Mouse (Mus musculus): ENCODE data around the gene Pigs.

Gene Pigs

DNA sequence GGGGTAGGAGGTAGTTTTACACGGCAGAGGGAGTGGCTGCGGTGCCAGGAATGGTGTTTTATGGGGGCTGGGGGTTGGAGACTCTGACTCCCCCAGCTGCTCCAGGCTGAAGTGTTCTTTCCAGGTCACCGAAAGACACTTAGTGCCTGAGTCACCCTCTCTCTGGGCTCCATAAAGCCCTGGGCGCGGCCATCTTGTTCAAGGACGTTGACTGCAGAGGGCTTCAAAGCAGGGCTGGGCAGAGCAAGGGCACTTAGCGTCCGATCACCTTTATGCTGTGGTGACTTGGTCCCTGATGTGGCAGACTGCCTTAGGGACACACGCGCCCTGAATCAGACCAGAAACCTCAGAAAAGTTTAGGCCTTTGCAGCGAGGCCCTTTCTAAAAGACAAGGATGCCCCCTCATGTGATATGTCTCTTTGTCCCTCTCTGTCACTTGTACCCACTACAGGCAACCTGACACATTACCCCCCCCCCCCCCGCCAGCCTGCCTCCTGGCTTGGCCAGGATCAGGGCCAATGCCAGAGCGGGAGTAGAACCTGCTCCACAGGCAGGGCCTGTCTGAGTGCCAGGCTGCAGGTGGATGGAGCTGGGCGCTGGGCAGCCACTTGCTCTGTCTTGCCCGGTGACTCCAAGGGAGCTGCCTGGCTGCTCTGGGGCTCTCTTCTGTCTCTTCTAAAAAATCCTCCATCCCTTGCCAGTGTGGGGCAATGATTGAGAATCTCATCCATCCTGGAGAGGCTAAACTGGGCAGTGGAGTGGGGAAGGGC, 39.4 kb downstream of the Pigs start:
- no peak for DNase-seq

- DNase-seq = no peak
Observed at GRCm38 (mm10) chr11:78370389-78370788, 42.2 kb downstream of the Pigs start.

DNA sequence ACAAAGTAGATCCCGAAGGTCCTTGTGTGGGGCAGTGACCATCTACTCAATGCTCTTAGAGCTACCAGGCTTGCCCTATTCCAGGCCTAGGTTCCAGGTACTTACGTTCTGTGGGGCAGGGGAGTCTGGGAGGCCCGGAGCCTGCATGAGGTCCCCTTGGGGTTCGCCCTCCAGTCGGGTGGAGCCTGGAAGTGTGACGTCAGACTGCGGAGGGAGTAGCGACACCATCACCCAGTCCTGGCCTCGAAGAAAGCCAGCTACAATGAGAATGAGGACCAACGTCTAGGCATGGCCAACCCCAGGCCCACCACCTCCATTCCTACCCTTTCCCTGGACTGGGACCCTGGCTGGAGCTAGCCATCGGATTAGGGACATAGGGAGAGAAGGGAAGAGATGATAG, 43.5 kb downstream of the Pigs start:
- DNase-seq = no peak

DNA sequence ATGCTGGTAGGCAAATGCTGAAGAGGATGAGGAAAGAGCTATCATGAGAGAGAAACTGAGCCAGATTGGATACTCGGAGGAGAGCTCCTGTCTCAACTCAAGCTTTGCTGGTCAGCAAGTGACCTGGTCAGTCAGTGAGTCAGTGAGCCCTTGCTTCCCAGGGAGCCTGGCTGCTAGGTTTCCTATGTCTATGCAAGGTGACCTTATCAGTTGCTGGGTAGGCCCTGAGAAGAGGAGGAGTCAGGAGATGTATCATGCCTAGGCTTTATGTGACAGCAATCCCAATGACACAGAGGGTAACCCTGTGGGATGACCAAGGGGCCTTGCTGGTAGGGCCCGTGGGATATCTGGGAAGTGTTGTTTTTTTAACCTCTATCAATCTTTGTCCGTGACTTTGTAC, 44.0 kb downstream of the Pigs start:
- DNase-seq = no peak

GRCm38 (mm10) chr11:78372610-78373009, 44.4 kb downstream of the Pigs start:
- no peak for DNase-seq

DNA sequence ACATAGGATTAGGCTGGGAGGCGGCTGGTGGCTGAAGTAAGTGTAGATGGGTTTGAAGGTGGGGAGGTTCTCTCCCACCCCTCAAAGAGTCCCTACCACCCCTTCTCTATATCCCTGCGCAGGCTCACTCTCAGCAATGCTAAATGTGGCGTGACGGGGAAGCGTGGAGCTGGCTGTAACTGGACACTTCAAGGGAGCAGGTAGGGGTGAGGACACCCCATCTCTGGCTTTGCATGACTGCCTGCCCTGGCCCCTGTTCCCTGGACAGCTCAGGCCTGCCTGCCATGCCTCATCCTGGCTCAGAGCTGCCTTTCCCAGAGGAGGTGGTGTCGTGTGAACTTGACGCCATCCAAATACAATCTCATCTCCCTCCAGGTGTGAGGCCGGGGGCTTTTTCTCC, 45.9 kb downstream of the Pigs start:
- no peak for DNase-seq

DNA sequence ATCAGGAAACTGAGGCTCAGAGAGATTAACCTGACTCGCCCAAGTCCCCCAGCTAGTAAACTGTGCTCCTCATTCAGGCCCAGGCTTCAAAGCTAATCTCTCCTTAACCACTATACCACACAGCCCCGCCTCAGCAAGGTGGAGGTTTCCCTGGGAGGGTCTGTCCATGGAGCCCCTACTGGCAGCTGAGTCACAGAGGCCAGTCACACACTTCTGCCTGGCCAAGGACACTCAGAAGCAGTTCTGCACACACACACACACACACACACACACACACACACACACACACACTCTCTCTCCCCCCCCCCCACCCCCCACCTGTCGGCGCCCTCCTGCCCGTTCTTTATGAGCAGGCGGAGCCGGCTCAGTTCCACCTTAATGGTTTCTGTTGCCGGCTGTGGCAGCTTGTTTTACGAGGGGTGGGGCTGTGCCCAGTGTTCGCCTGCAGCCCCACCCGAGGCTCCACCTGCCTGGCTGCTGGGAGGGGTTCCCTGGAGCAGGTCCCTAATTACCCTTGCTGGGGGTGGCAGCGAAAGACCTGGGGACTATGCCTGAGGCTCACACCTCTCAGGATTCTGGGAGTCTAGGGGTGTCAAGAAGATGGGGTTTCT, 49.4 kb downstream of the Pigs start:
- no peak for DNase-seq

- DNase-seq = no peak
Observed at GRCm38 (mm10) chr11:78380351-78380750, 52.1 kb downstream of the Pigs start.

GRCm38 (mm10) chr11:78380996-78381395, 52.8 kb downstream of the Pigs start:
- no peak for DNase-seq

- no peak for DNase-seq
Observed at GRCm38 (mm10) chr11:78382286-78382685, 54.1 kb downstream of the Pigs start.

GRCm38 (mm10) chr11:78382701-78383100, 54.5 kb downstream of the Pigs start:
- DNase-seq = no peak

GRCm38 (mm10) chr11:78385776-78386175, 57.6 kb downstream of the Pigs start:
- DNase-seq = no peak

DNA sequence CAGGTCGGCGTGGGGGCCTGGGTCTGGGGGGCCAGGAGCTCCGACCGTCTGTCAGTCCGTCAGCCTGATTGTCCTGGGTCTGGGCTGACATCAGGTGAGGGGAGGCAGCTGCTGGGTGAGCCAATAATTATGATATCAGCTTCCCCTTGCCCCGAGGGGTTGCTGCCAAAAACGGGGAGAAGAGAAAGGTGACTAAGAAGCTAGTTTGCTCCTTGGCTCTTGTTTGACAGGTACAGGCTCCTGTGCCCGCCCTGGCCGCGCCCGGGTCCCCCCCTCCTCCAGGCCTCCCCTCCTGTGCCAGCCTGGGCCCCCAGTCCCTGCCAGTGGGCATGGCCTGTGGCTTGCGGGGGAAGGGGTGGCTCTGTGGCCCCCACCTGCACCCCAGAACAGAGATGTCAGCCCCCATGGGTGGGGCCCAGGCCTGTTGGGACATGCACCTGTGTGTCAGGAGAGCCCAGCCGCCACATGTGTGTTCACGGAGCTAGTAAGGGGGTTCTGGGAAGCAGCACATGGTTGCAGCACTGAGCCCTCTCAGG, 58.4 kb downstream of the Pigs start, which contains the start of gene Foxn1:
Gene Foxn1, minus strand, starts transcription at position 51 of the 536 bp plus-strand sequence.
- DNase-seq = no peak
